Mouse (Mus musculus) inflammation-experienced regulatory T-cells, adult 6 months (primary cell): ENCODE results near the gene Serpina1e. TPM values are rescaled to one million over a fixed set of nuclear protein-coding genes. Genes with fewer than 3 reads are reported as not detected.
A peak's percentile ranks its signal among the peaks of the same experiment; 100 is the strongest.

ENCODE experiments used
- ATAC-seq: one replicate; pipeline ENCODE4 v1.8.0; 2017
- polyA plus RNA-seq, 3 experiments: library from polyadenylated mRNA; unstranded; fragments of 100-300 nt; shearing (Covaris generic); gene quantifications; one replicate each; pipeline ENCODE4 v1.2.1; 2017

The Serpina1e gene
- polyA plus RNA-seq = not detected

GRCm38 (mm10) chr12:103958798-103959197 lies at the start of gene Serpina1e:
Gene Serpina1e, minus strand, starts transcription at chr12:103958975.
- no peak for ATAC-seq

- no peak for ATAC-seq
Observed at GRCm38 (mm10) chr12:104004689-104005088, 45.9 kb upstream of the Serpina1e start.

GRCm38 (mm10) chr12:104003238-104003612 lies 44.5 kb upstream of the Serpina1e start:
- ATAC-seq = peak; percentile 28

- ATAC-seq = no peak
Observed at GRCm38 (mm10) chr12:104002569-104003237, 43.9 kb upstream of the Serpina1e start.

- ATAC-seq = no peak
Observed at GRCm38 (mm10) chr12:104000594-104000993, 41.8 kb upstream of the Serpina1e start.

- ATAC-seq = no peak
Observed at GRCm38 (mm10) chr12:103999611-104000010, 40.8 kb upstream of the Serpina1e start.

- ATAC-seq = no peak
Observed at GRCm38 (mm10) chr12:103996513-103996912, 37.7 kb upstream of the Serpina1e start.

- peak; percentile 69 for ATAC-seq
Observed at GRCm38 (mm10) chr12:103995292-103996072, 36.7 kb upstream of the Serpina1e start.

GRCm38 (mm10) chr12:103992945-103993344 lies 34.2 kb upstream of the Serpina1e start:
- no peak for ATAC-seq

- ATAC-seq = no peak
Observed at GRCm38 (mm10) chr12:103989857-103990256, 31.1 kb upstream of the Serpina1e start, which contains the start of gene Serpina11. Gene Serpina11, minus strand, starts transcription at chr12:103989957.

GRCm38 (mm10) chr12:103989514-103989767 lies 30.7 kb upstream of the Serpina1e start:
- no peak for ATAC-seq

GRCm38 (mm10) chr12:103988754-103989513 lies 30.2 kb upstream of the Serpina1e start:
- no peak for ATAC-seq

- no peak for ATAC-seq
Observed at GRCm38 (mm10) chr12:103985868-103986267, 27.1 kb upstream of the Serpina1e start.

- ATAC-seq = no peak
Observed at GRCm38 (mm10) chr12:103984935-103985334, 26.2 kb upstream of the Serpina1e start.

GRCm38 (mm10) chr12:103981646-103982360 lies 23.0 kb upstream of the Serpina1e start:
- no peak for ATAC-seq

GRCm38 (mm10) chr12:103978294-103978693 lies 19.5 kb upstream of the Serpina1e start:
- no peak for ATAC-seq

- no peak for ATAC-seq
Observed at GRCm38 (mm10) chr12:103977846-103978245, 19.1 kb upstream of the Serpina1e start.

- no peak for ATAC-seq
Observed at GRCm38 (mm10) chr12:103977060-103977459, 18.3 kb upstream of the Serpina1e start.

- ATAC-seq = no peak
Observed at GRCm38 (mm10) chr12:103971080-103971479, 12.3 kb upstream of the Serpina1e start.

GRCm38 (mm10) chr12:103969577-103970116 lies 10.9 kb upstream of the Serpina1e start:
- ATAC-seq = no peak

- no peak for ATAC-seq
Observed at GRCm38 (mm10) chr12:103966761-103967160, 8.0 kb upstream of the Serpina1e start.

- no peak for ATAC-seq
Observed at GRCm38 (mm10) chr12:103963288-103963687, 4.5 kb upstream of the Serpina1e start.
